Mouse (Mus musculus) lung, embryonic 16.5 days (tissue): ENCODE measurements around the gene Prdm10. TPM values are rescaled to one million over a fixed set of nuclear protein-coding genes. Genes with fewer than 3 reads are reported as not detected.

Experiments
- ATAC-seq: fragments of 200-750 bp; cut with Nextera tagmentation; 2 replicates; pipeline ENCODE4 v1.8.0; 2017; ENCODE audit warnings: low read depth, mild to moderate bottlenecking, moderate library complexity
- H3K27ac ChIP-seq: fragments of 300-500 bp; sonication (generic); 2 replicates; pipeline ENCODE4 v1.5.1; 2014; ENCODE audit warnings: mild to moderate bottlenecking, control low read depth, low read length
- H3K27me3 ChIP-seq: fragments of 300-500 bp; sonication (generic); 2 replicates; pipeline ENCODE4 v1.6.1; 2014; ENCODE audit warnings: low read depth, low read length, mixed read lengths; ENCODE audit not compliant: control insufficient read depth, insufficient read depth
- H3K36me3 ChIP-seq: fragments of 300-500 bp; sonication (generic); 2 replicates; pipeline ENCODE4 v1.6.1; 2014; ENCODE audit warnings: low read length; ENCODE audit not compliant: control insufficient read depth, insufficient read depth
- H3K4me1 ChIP-seq: fragments of 300-500 bp; sonication (generic); replicated peaks from 2 replicates; pipeline ENCODE4 v1.6.1; 2014; ENCODE audit warnings: low read length, mixed read lengths; ENCODE audit not compliant: control insufficient read depth, insufficient read depth
- H3K4me2 ChIP-seq: fragments of 300-500 bp; sonication (generic); 2 replicates; pipeline ENCODE4 v1.6.1; 2014; ENCODE audit warnings: low read depth, low read length, control low read depth
- H3K4me3 ChIP-seq: fragments of 300-500 bp; sonication (generic); 2 replicates; pipeline ENCODE4 v1.5.1; 2014; ENCODE audit warnings: mild to moderate bottlenecking, low read length, control low read depth
- H3K9ac ChIP-seq: fragments of 300-500 bp; sonication (generic); 2 replicates; pipeline ENCODE4 v1.6.1; 2014; ENCODE audit warnings: low read length, control low read depth
- H3K9me3 ChIP-seq: fragments of 300-500 bp; sonication (generic); 2 replicates; pipeline ENCODE4 v1.6.1; 2016; ENCODE audit warnings: low read length; ENCODE audit not compliant: control insufficient read depth
- WGBS: fragments of 180-500 bp; shearing (Covaris S2); extraction: QIAGEN DNeasy Blood & Tissue Kit; methylation state at CpG from one replicate; pipeline ENCODE4 v1.1.7; 2014; 5-methylcytosine and 5-hydroxymethylcytosine counted together
- polyA plus RNA-seq: library from polyadenylated mRNA; unstranded; fragments of >200 nt; fragmentation: Nextera tagmentation; extraction: Ambion mirVana; gene quantifications from 2 replicates; pipeline ENCODE4 v1.2.1, GENCODE M21; 2015

Prdm10 gene
- polyA plus RNA-seq, 1 experiment from 2014 or later = 4.8 TPM

GRCm38 (mm10) chr9:31331246-31331645 lies 50.9 kb downstream of the Prdm10 start:
- H3K9me3 ChIP-seq = no peaks in the 10 kb centered on the region
- no peaks in the 10 kb centered on the region for H3K27me3 ChIP-seq
- WGBS = 67% methylated on average over 4 of the region's 4 CpGs
- no peaks in the 10 kb centered on the region for H3K4me1 ChIP-seq
- H3K27ac ChIP-seq = no peak overlapping the region
- H3K4me3 ChIP-seq = no peak overlapping the region
- no peak overlapping the region for H3K4me2 ChIP-seq
- ATAC-seq = no peak
- no peak overlapping the region for H3K9ac ChIP-seq
- no peaks in the 10 kb centered on the region; the same call in 1 of the 2 replicates for H3K36me3 ChIP-seq

GRCm38 (mm10) chr9:31331906-31332305 lies 51.6 kb downstream of the Prdm10 start:
- H3K9me3 ChIP-seq = no peaks in the 10 kb centered on the region
- ATAC-seq = no peak
- H3K4me3 ChIP-seq = no peak overlapping the region
- no peaks in the 10 kb centered on the region for H3K4me1 ChIP-seq
- H3K9ac ChIP-seq = no peak overlapping the region
- no peak overlapping the region for H3K4me2 ChIP-seq
- no peak overlapping the region for H3K27ac ChIP-seq
- H3K27me3 ChIP-seq = no peaks in the 10 kb centered on the region
- WGBS = 66% methylated on average over 3 of the region's 3 CpGs
- H3K36me3 ChIP-seq = no peaks in the 10 kb centered on the region; the same call in 1 of the 2 replicates

- no peak overlapping the region for H3K27ac ChIP-seq
- no peak overlapping the region for H3K4me3 ChIP-seq
- ATAC-seq = no peak
- H3K4me1 ChIP-seq = no peaks in the 10 kb centered on the region
- H3K27me3 ChIP-seq = no peaks in the 10 kb centered on the region
- no peak overlapping the region for H3K4me2 ChIP-seq
- H3K36me3 ChIP-seq = no peaks in the 10 kb centered on the region; the same call in 1 of the 2 replicates
- no peaks in the 10 kb centered on the region for H3K9me3 ChIP-seq
- H3K9ac ChIP-seq = no peak overlapping the region
These were observed 52.5 kb downstream of the Prdm10 start for GRCm38 (mm10) chr9:31332826-31333225.

- H3K27me3 ChIP-seq = no peaks in the 10 kb centered on the region
- H3K4me2 ChIP-seq = no peak overlapping the region
- no peaks in the 10 kb centered on the region for H3K9me3 ChIP-seq
- H3K27ac ChIP-seq = no peak overlapping the region
- H3K4me3 ChIP-seq = no peak overlapping the region
- 88% methylated on average over 6 of the region's 6 CpGs for WGBS
- ATAC-seq = no peak
- no peaks in the 10 kb centered on the region for H3K36me3 ChIP-seq
- H3K4me1 ChIP-seq = no peaks in the 10 kb centered on the region
- no peak overlapping the region for H3K9ac ChIP-seq
These were observed 54.7 kb downstream of the Prdm10 start for GRCm38 (mm10) chr9:31334991-31335390.

- H3K9me3 ChIP-seq = no peaks in the 10 kb centered on the region
- H3K27me3 ChIP-seq = no peaks in the 10 kb centered on the region
- H3K36me3 ChIP-seq = no peaks in the 10 kb centered on the region
- ATAC-seq = 0 out of 2 replicates have a peak, but pooled peaks have one; percentile 40
- no peak overlapping the region for H3K27ac ChIP-seq
- H3K4me2 ChIP-seq = no peak overlapping the region
- H3K4me3 ChIP-seq = no peak overlapping the region
- H3K9ac ChIP-seq = no peak overlapping the region
- H3K4me1 ChIP-seq = peaks cover 3% of the 10 kb centered on the region; the same call in 1 of the 2 replicates
- 53% methylated on average over 11 of the region's 11 CpGs for WGBS
These were observed 64.0 kb downstream of the Prdm10 start for GRCm38 (mm10) chr9:31344289-31344831.

- Histone ChIP-seq H3K36me3 (no peaks in the 10 kb centered on the region), H3K9ac (no peak overlapping the region), H3K9me3 (no peaks in the 10 kb centered on the region), H3K27ac (no peak overlapping the region; the same call in 1 of the 2 replicates), H3K4me3 (no peak overlapping the region), H3K27me3 (no peaks in the 10 kb centered on the region), H3K4me2 (no peak overlapping the region), H3K4me1 (peaks cover 3% of the 10 kb centered on the region; the same call in 1 of the 2 replicates)
- 55% methylated on average over 15 of the region's 15 CpGs for WGBS
- peak; percentile 26; the same call in 1 of the 2 replicates for ATAC-seq
These were observed 66.3 kb downstream of the Prdm10 start for GRCm38 (mm10) chr9:31346575-31347080.

DNA sequence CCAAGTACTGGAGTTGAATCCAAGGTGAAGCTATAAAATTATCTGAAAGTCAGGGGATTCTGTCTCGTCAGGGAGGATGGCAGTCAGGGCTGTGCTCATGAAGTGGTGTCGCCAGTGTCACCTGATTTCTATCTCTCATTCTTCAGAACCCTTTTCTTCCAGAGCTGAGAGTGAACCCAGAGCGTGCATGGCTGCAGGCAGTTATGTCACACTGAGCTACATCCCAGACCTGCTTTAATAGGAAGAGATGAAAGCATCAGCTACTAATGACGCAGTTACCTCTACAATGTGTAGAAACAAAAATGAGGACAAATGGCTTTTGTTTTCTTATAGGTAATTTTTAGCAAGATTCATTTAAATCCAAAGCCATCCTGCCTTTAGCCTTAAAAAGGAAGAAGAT lies 68.1 kb downstream of the Prdm10 start:
- Histone ChIP-seq H3K9ac (no peak overlapping the region), H3K9me3 (no peaks in the 10 kb centered on the region), H3K4me1 (peaks cover 3% of the 10 kb centered on the region; the same call in 1 of the 2 replicates), H3K4me3 (no peak overlapping the region), H3K4me2 (no peak overlapping the region), H3K27ac (no peak overlapping the region), H3K36me3 (peaks cover 3% of the 10 kb centered on the region; the same call in 1 of the 2 replicates), H3K27me3 (no peaks in the 10 kb centered on the region)
- ATAC-seq = no peak
- 78% methylated on average over 4 of the region's 4 CpGs for WGBS

- Histone ChIP-seq H3K27ac (no peak overlapping the region), H3K9ac (no peak overlapping the region), H3K4me2 (no peak overlapping the region), H3K4me1 (peaks cover 3% of the 10 kb centered on the region; the same call in 1 of the 2 replicates), H3K4me3 (no peak overlapping the region), H3K9me3 (no peaks in the 10 kb centered on the region), H3K36me3 (peaks cover 3% of the 10 kb centered on the region; the same call in 1 of the 2 replicates), H3K27me3 (no peaks in the 10 kb centered on the region)
- WGBS = 64% methylated on average over 11 of the region's 11 CpGs
- ATAC-seq = peak; percentile 56
These were observed 68.6 kb downstream of the Prdm10 start for GRCm38 (mm10) chr9:31348915-31349314.

GRCm38 (mm10) chr9:31352716-31353115 lies 72.4 kb downstream of the Prdm10 start:
- Histone ChIP-seq H3K9me3 (no peaks in the 10 kb centered on the region), H3K4me1 (no peaks in the 10 kb centered on the region), H3K27ac (no peak overlapping the region), H3K4me2 (no peak overlapping the region), H3K36me3 (peaks cover 7% of the 10 kb centered on the region), H3K27me3 (no peaks in the 10 kb centered on the region), H3K4me3 (no peak overlapping the region), H3K9ac (no peak overlapping the region)
- no peak for ATAC-seq
- 79% methylated on average over 2 of the region's 2 CpGs for WGBS
